Mouse (Mus musculus): Measurements from ENCODE around the gene Krt7.

GRCm38 (mm10) chr15:101472952-101473528 is 62.2 kb downstream of the Krt7 start, which contains the start of gene Krt86:
- TF ChIP-seq TAL1 (conservative IDR thresholded peaks at IDR 0.05; ENCODE audit: low read depth, low read length) (no peak), CTCF (IDR thresholded peaks at IDR 0.05; ENCODE audit: low read depth, low read length) (no peak), GATA1 (IDR thresholded peaks at IDR 0.05; ENCODE audit: borderline replicate concordance, low read length) (no peak), POLR2AphosphoS5 (IDR thresholded peaks at IDR 0.05; ENCODE audit: insufficient replicate concordance, low read depth, low read length) (no peak)

All from G1E (cell line).